Mouse (Mus musculus) ZHBTc4 (cell line): Measurements from ENCODE around the gene Bdkrb2.

ENCODE experiments used
- DNase-seq: peaks from one replicate; pipeline ENCODE4 v3.0.0-alpha.2; 2011; ENCODE audit warnings: low read depth, low spot score

Bdkrb2 gene

GRCm38 (mm10) chr12:105562936-105563680 lies at the start of gene Bdkrb2:
Gene Bdkrb2, plus strand, starts transcription at chr12:105563226.
- peak; percentile 80 for DNase-seq

- DNase-seq = peak; percentile 52
These were observed 48.9 kb upstream of the Bdkrb2 start for GRCm38 (mm10) chr12:105514111-105514510.

GRCm38 (mm10) chr12:105517026-105517675 lies 45.9 kb upstream of the Bdkrb2 start:
- no peak for DNase-seq

- DNase-seq = no peak
These were observed 43.2 kb upstream of the Bdkrb2 start for GRCm38 (mm10) chr12:105519851-105520250.

GRCm38 (mm10) chr12:105521170-105521762 lies 41.8 kb upstream of the Bdkrb2 start:
- DNase-seq = no peak

- no peak for DNase-seq
These were observed 39.3 kb upstream of the Bdkrb2 start for GRCm38 (mm10) chr12:105523737-105524136.

GRCm38 (mm10) chr12:105526186-105526585 lies 36.8 kb upstream of the Bdkrb2 start:
- no peak for DNase-seq

- no peak for DNase-seq
These were observed 36.2 kb upstream of the Bdkrb2 start for GRCm38 (mm10) chr12:105526829-105527228.

GRCm38 (mm10) chr12:105529545-105529944 lies 33.5 kb upstream of the Bdkrb2 start:
- no peak for DNase-seq

GRCm38 (mm10) chr12:105531724-105532371 lies 31.2 kb upstream of the Bdkrb2 start:
- no peak for DNase-seq

- peak; percentile 77 for DNase-seq
These were observed 28.2 kb upstream of the Bdkrb2 start for GRCm38 (mm10) chr12:105534842-105535241.

GRCm38 (mm10) chr12:105535968-105536760 lies 26.9 kb upstream of the Bdkrb2 start:
- no peak for DNase-seq

GRCm38 (mm10) chr12:105537162-105537561 lies 25.9 kb upstream of the Bdkrb2 start:
- DNase-seq = no peak

GRCm38 (mm10) chr12:105539649-105540048 lies 23.4 kb upstream of the Bdkrb2 start:
- DNase-seq = no peak

GRCm38 (mm10) chr12:105541590-105542402 lies 21.2 kb upstream of the Bdkrb2 start:
- no peak for DNase-seq

GRCm38 (mm10) chr12:105542513-105542912 lies 20.5 kb upstream of the Bdkrb2 start:
- DNase-seq = no peak

- DNase-seq = peak; percentile 28
These were observed 19.9 kb upstream of the Bdkrb2 start for GRCm38 (mm10) chr12:105543176-105543575.

GRCm38 (mm10) chr12:105543751-105544150 lies 19.3 kb upstream of the Bdkrb2 start:
- DNase-seq = peak; percentile 24

- peak; percentile 25 for DNase-seq
These were observed 18.2 kb upstream of the Bdkrb2 start for GRCm38 (mm10) chr12:105544872-105545271.

- peak; percentile 84 for DNase-seq
These were observed 17.2 kb upstream of the Bdkrb2 start for GRCm38 (mm10) chr12:105545696-105546435.
